Mouse (Mus musculus) kidney, adult 8-10 months (tissue): ENCODE measurements at regions not wholly inside any gene's neighbourhood (a gene's known extent, or its start where the extent isn't known, plus 50 kb on each side); places are given as distances from the start of the nearest gene placed in this dataset.
"Not testable (repeated sequence)": the region's sequence is repeated elsewhere in the genome, so short reads cannot be mapped to it uniquely, and the experiment has no call there.

ENCODE experiments used
- DNase-seq, 2 experiments: peaks; one replicate each; pipeline ENCODE4 v3.0.0; 2022

DNA sequence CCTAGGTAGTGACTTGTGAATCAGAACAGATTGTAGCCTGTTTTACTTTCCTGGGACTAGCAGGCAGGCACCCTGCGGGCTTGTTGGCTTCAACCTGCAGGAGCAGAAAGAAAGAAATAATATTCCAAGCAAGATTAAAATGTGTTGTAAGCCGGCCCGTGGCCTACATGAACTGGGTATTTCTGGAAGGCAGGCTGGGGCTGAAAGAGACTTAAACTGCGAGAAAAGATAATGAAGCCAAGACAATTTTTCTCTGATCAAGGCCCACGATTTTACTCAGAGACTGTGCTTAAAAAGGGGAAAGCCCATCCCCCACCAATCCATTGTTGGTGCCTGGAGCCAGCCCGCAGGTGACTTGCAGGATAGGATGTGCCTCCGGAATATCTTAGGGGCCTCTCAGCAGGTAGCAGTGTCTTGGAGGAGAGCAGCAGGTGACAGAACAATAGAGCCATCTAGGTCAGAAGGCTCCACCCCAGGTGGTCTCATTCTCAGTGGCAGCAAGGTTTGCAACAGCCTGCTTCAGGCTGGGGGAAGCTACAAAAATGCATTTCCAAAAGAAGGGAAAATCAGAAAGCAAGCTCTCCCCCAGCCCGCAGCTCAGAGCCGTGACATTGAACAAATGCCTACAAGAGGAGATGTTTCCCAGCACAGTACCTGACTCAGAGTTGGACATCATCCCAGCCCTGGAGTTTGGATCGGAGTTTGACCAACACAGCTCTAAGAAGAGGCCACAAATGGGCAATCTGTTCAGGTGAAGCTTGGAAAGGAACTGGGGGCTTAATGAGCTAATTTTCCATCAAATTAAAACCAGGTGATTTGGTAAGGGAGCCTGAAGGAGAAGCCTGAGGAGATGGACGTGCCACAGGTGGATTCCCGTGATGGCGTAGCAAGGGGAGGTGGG, 121.4 kb upstream of the Slc1a3 start:
- no peak for DNase-seq

DNA sequence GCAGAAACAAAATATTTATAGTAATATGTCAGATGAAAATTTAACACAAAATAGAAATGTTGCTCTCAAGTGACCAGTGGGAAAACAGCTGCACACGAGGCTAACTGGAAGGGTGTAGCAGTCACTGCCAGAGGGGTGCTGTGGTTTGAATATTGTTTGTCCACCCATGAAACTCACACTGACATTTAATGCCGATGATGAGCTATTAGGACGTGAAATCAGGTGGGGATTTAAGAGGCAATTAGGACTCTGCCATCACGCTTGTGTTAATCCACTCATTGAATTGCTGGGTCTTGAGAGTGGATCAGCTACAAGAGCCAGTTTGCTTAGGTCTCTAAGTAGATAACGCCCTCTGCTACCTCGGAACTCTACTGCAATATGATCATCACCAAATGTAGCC, 114.3 kb upstream of the Slc1a3 start:
- DNase-seq = no peak

DNA sequence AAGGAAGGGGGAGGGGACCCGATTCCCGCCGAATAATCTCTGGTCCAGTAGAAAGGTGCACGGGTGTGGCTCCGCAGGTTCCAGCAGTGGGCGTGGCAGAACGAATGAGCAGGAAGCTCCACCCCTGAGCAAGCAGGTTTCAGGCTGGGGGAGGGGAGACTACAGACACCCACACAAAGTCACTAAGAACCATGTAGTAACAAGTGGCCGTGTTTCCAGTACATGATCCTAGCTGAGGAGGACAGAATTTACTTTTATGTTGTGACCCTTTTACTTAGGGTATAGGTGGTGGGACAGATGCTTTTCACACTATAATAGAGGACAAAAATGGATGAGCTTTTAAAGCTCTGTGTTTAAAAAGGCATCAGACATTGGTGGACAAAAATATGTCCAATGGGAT, 112.2 kb upstream of the Slc1a3 start:
- not testable (repeated sequence) for DNase-seq

DNA sequence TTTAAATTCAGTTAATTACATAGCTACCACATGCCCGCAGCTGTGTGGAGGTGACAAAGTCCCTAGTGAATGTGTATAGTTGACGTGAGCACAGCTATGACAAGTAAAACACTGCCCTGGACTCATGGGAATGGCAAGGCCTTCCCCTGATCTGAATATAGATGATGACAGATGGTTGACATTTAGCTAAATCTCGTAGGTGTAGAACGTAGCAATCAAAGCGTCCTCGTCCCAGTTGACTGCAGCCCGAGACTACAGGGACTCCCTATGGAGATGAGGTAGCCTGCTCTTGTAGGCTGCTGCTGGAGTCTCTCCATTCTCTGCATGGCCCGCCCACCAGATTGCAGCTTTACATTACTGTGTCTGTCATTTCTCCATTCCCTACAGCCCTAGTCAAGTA, 107.0 kb upstream of the Slc1a3 start:
- peak in 1 of 2 experiments; percentile 29 for DNase-seq

DNA sequence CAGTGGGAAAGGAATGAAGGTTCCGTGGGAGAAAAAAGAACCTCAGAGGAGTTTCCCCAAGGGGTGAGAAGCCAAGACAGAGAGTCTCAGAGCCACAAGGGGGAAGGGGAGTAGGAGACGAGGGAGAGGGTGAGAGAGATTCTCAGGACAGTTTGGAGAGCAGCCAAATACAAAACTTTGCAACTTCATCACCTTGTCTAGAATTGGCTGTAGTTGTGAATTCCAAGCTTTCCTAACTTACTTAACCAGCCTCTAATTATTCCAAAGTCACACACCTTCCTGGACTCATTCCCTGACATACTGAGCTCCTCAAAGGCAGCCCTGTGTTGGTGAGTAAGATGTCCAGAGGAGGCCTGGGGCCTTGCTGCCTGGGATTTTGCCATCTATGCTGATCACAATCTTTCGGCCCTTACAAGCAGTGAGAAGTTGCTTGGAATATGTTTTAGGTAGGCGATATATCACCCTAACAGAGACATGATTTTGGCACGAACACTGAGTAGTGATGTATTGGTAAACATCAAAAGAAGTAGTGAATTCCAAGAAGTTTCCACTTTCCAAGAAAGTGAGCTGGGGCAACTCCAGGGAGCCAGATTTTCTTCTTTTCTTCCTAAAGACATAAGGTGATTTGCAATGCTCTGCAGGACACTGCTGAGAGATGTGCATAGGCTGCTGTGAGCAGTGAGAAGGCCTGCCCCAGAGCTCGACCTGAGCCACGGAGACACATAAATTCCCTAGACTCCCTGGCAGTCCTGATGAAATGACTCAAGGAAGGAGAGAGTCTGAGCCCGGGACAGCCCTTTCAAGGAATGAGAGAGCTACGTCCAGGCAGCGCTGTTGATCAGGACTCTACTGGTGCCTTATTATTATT, 106.2 kb upstream of the Slc1a3 start:
- peak; percentile 5 to 52 for DNase-seq

DNA sequence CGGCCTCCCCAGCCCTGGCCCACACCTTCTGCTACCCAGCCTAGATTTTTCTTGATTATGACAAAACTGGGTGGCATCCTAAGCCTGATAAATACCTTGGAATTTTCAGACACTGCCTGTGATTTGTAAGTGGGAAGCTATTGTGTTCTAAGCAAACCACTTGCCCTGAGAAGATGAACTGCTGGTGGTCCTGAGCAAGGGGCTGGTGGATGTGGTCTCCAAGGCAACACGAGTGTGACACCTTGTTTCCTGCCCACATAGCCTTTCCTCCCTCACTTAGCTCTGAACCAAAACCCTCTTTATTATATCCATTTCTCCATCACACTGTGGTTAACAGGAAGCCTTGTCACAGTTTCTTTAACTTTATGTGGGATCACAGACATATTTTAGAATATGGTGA, 105.4 kb upstream of the Slc1a3 start:
- no peak for DNase-seq

DNA sequence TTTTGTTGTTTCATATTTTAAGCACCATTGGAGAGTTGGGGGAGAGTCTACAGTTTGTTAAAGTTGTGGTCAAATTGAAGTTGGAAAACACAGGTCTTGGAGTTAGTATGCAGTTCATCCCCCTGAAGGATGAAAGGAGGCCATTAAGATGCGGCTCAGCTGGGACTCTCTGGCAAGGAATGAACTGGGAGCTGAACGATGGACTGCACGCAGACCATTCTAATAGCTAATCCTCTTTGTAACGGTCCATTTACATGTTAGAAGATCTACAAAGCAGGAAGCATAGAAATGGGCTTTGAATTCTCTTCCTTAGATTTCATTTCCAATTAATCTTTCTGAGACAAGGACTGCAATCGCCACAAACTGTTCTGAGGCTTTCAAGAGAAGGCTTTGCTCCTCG, 104.7 kb upstream of the Slc1a3 start:
- no peak for DNase-seq

DNA sequence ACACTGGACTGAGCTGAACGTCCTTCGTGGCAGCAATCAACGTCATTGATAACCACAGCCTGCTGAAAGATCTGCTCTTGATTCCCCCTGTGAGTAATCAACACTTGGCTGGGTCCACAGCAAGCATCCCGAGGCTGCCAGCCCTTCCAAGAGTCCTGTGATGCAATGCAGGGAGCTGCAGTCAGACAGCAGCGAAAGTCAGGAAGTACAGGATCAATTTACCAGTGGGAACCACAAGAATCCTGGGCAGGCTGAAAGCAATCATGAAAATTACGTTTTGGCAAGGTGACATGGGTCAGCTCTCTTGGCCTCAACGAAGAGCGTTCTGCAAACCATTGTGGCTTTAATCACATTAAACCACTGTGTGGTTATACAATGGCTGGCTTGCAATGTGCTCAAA, 95.8 kb upstream of the Slc1a3 start:
- DNase-seq = no peak

DNA sequence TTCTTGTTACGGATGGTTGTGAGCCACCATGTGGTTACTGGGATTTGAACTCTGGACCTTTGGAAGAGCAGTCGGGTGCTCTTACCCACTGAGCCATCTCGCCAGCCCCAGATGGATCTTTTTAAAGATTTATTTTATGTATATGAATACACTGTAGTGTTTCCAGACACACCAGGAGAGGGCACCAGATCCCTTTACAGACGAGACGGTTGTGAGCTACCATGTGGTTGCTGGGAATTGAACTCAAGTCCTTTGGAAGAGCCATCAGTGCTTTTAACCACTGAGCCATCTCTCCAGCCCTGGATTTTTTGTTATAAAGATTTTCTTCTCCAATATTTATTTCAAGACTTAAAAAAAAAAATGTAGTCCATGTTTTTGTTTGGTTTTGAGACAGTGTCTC, 95.0 kb upstream of the Slc1a3 start:
- DNase-seq = not testable (repeated sequence)

DNA sequence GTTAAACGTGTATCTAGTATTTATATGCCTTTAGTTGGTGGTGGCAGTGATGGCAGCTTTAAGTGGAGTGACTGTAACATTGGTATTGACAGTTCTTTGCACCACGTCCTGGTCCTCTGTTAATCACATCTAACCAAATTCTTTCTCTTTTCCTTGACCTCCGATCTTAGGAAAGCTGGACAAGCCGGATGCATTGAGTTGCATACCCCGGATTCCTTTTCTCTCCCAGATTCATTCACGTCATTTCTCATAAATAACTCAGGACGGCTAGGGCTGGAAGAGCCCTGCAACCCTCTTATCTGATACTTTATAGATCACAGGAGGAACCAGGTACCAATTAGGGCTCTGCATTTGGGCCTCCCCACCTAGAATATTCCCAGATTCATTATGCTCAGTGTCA, 91.5 kb upstream of the Slc1a3 start:
- no peak for DNase-seq

DNA sequence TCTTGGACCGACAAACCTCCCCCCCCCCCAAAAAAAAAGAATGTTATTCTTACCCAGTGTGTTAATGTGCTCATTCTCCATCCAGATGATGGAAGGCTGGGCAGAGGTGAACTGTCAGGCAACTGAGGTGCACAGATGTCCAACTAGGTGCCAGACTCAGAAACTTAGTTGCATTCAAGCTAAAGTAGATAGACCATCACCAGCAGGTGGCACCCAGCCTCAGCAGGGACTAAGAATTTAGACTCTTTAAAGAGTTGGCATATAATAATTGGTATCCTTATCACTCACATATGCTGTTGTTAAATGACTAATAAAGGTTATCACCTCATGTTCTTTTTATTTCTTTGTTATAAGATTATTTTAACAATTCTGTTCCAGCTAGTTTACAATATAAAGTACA, 86.5 kb upstream of the Slc1a3 start:
- DNase-seq = peak in 1 of 2 experiments; percentile 43

DNA sequence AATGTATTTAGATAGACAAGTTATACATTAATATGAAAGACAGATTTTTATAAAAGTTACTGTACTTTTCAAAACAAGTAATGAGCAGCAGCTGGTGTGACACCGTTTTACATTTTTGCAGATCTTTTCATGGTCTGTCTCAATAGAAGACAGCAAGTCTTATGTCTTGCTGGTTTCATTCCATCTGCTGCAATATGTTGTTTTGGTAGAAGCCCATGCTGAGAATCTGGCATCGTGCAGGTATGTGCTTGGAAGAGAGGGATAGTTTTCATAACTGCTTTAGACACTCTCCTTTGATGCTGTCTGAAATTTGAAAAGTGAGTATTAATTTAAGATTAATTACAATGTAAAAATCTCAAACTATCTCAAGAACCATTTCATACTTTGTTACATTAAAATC, 81.5 kb upstream of the Slc1a3 start:
- no peak for DNase-seq

DNA sequence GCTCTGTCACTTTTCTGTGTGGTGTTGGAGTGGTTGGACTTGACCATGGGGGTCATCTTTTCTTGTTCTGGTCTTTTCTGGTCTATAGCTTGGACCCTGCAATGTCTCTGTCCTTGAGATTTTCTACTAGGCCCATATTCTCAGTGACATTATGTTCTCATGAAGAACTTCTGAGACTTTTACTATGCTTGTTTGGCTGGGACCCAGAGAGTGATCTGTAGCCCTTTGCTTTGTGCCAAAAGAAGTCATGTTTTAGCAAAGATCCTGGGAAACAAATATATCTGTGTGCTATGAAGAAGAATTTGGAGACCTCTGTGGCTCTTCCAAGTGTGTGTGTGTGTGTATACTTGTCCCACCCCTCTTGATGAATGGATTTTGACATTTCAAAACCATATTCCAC, 79.4 kb upstream of the Slc1a3 start:
- DNase-seq = no peak

DNA sequence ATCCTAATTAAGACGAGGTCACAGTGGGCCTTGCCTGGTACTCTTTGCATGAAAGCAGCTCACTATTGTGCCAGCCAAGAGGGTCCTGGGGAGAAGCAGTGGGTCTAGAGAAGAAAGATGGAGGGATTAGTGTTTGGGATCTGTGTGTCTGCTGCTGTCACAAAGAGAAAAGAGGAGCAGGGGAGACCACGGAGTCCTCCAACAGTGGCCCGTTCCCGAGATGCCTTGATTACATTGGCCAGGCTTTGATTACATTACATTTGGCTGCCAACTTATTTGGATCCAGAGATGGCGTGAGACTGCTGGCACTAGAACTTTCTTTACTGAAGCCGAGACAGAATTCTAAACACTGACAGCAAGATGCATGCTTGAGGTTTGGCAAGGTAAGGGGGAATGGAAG, 78.4 kb upstream of the Slc1a3 start:
- no peak for DNase-seq

DNA sequence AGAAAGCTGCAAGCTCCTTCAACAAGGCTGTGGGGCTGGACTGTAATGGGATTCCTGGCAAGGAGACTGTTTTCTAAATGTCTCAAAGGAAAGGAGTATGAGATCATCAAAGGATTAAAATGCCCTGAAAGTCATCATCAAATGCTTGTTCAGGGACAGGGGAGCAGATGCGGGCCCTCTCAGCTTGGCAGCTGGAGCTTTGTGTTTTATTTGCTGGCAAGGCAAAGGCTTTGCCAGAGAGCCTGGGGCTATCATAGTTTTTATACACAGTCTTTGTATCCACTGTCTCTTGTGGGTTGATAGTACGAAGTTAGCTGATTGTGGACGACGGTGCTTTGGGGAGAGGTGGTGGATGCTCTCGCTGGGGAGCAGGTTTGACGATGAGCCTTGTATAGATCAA, 75.0 kb upstream of the Slc1a3 start:
- no peak for DNase-seq

DNA sequence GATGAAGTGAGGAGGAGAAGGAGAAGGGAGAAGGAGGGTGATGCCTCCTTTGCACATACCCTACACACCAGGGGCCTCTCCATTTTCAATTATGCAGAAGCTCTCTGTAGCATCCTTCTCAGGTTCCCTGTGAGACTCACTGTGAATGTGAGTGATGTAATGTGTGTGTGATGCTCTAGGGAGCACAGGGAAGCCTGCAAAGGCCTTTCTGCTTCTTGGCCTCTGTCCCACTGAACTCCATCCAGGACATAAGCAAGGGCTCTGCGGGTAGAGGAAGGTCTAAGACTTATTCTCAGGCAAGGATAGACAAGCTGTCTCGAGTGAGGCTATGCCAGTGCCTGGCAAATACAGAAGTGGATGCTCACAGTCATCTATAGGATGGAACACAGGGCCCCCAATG, 73.0 kb upstream of the Slc1a3 start:
- DNase-seq = no peak

DNA sequence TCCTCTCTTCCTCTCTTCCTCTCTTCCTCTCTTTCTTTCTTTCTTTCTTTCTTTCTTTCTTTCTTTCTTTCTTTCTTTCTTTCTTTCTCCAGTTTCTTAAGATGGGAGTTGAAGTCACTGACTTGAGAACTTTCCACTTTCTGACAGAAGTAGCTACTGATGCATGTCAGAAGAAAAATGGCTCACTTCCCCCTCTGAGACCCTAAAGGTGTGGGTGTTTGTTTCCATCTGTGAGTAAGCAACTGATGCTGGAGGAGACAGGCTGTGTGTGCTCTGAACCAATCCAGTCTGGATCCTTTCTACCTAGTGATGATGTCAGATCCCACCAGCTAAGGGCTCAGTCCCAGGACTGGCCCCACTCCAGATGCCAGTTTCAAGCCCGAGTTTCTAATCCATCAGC, 72.5 kb upstream of the Slc1a3 start:
- DNase-seq = no peak

DNA sequence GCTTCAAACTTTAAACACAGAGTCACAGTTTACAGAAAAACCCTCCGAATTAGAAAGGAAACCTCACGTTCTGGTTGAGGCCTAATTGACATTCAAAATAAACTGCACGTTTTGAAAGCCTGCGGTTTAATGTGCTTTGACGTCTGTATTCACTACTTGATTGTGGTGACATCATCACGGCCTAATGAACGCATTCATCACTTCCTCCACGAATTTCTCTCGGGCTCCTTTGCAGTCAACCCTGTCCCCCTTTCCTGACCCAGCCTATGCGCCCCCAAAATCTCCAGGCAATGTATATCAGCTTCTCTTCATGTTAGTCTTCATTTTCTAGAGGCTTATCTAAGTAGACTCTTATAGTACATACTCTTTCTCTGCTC, 71.6 kb upstream of the Slc1a3 start:
- DNase-seq = no peak

DNA sequence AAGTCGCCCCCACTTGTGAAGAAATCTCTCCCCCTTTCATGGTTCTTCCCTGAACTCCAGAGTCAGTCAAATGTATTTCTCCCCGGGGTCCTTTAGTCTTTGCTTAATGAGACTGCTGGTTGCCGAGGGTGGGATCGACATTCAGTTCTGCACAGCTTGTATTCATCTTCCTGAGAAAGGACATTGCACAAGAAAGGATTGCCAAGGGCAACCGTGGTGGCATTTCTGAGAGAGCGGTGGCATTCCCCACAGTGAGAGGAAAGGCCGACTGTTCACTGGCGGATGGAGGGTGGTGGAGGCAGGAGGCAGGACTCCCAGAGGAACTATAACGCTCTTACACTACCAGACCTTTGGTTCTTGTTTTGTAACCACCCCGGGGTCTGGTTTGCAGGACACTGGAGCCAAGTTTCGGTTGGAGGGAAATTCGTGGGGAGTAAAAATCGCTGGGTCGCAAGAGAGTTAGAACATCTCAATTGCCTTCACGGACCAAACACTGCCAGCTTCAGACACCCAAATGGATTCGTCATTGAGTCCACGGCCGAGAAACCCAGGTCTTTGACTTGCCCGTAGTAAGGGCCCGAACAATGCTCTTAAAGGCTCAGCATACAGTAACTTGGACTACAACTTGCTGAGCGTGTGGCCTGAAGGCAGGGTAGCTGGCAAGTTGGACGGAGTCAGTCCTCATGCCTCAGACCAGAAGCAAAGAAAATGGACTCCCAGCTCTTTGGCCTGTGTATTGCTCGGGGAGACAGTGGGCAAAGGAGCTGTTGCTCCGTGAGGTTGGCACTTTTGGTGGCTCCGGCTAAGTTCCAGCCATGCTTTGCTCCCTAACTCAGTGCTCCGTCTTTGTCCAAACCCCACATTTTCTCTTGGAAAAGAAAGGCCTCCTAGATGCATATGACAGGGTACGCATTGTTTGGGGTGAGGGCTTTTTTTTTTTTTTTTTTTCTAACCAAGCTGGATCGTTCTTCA, 70.9 kb upstream of the Slc1a3 start:
- DNase-seq = no peak

DNA sequence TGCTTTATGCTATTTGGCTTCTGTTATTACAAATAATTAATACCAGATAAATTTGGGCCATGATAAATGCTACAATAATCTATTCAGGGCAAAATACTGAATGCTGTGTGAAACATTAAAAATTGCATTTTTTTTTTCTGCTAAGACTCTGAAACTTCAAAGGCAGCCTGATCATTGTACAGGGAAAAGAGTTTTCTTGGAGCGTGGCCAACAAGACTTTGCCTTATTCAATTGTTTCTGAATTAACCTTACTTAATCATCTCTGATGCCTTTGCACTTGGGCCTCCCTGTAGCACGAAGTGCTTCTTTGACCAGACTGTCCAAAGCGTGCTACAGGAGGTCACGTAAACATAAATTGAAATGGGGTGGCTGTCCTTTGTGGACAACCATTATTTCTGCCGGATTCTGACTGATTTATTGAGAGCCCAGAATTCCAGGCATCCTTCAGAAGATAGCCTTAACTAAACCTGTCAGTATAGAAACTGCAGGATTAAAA, 69.9 kb upstream of the Slc1a3 start:
- no peak for DNase-seq

DNA sequence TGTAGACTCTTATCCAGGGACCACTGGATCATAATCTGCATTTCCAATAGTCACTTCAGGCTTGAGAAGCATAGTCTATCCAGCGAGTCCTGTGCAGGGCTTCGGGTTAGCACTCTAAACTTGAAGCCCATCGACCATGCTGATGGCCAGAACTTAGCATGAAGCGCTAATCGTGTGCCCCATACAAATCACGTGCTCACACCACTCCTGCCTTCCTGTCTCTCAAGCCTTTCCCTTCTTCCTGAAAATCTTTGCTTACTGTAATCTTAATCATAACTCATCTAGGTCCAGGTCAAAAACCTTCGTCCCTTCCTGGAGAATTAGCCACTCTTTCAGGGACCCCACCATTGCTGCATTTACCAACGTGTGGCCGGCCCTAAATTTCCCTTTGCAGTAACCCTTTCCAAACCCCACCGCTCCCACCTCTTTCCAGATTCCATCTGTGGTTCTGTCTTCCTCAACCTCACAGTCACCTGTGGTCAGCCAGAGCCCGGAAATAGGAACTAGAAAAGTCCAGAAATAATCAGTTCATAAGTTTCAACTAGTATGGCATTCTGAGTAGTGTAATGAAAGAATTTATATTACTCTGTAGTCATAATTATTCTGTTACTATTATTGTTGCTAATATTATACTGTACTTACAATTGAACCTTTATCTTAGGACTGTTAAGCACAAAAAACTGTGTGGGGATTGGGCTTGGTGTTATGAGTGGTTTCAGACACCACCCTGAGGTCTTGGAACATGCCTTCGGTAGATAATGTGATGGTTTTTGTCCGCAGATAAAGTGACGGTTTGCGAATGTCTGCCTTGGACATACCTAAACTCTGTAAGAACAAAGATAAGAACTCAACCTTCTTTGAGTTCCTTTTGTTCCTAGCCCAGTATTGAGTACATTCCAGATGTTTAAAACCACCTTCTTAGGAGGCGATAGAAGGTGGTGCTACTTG, 57.3 kb upstream of the Slc1a3 start:
- no peak for DNase-seq

DNA sequence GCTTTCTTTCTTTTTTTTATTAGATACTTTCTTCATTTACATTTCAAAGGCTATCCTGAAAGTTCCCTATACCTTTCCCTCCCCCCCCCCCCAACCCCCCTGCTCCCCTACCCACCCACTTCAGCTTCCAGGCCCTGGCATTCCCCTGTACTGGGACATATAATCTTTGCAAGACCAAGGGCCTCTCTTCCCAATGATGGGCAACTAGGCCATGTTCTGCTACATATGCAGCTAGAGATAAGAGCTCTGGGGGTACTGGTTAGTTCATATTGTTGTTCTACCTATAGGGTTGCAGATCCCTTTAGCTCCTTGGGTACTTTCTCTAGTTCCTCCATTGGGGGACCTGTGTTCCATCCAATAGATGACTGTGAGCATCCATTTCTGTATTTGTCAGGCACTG, 55.6 kb upstream of the Slc1a3 start:
- not testable (repeated sequence) for DNase-seq
